Mouse (Mus musculus): ENCODE data around the gene Apba1. TPM values are rescaled to one million over a fixed set of nuclear protein-coding genes. Genes with fewer than 3 reads are reported as not detected.

Apba1 gene
- polyA plus RNA-seq, 1 experiment from 2014 or later: 0.31 TPM

DNA sequence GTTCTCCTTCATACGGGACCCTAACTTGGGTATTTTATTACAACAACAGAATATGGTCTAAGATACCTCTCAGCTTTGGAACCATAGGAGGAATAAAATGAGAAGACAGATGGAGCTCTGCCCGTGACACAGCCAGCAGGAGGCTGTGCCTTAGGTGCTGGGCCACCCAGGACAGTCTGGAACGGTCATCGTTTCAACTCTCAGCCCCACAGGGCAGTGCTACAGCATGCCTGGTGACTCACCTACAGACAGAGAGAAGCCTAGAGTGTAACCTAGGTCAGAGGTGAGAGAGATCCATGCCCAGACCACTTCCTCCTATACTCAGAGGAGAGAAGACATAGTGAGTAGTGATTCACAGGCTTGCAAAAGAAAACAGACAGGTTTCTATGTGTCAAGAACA lies 21.4 kb downstream of the Apba1 start:
- WGBS: 90% methylated on average over 4 of the region's 4 CpGs
- DNase-seq (ENCODE audit: extremely low spot score, low spot score): no peak

GRCm38 (mm10) chr19:23781968-23782367 lies 23.3 kb downstream of the Apba1 start:
- Histone ChIP-seq H3K9me3 (no peaks in the 10 kb centered on the region), H3K27ac (peak overlapping the region; percentile 65), H3K36me3 (replicated peaks) (no peaks in the 10 kb centered on the region), H3K4me1 (peaks cover 12% of the 10 kb centered on the region), H3K27me3 (ENCODE audit: poor library complexity, severe bottlenecking) (no peaks in the 10 kb centered on the region), H3K4me3 (peak overlapping the region; percentile 18; the same call in 1 of the 2 replicates)
- DNase-seq (ENCODE audit: extremely low spot score, low spot score): no peak
- 9% methylated on average over 9 of the region's 9 CpGs for WGBS

More for the DNA sequence above, 21.4 kb downstream of the Apba1 start:
- H3K9me3 ChIP-seq: no peaks in the 10 kb centered on the region
- H3K36me3 ChIP-seq (replicated peaks): no peaks in the 10 kb centered on the region
- no peaks in the 10 kb centered on the region for H3K27me3 ChIP-seq (ENCODE audit: poor library complexity, severe bottlenecking)
- no peak overlapping the region for H3K4me3 ChIP-seq
- H3K4me1 ChIP-seq: peaks cover 12% of the 10 kb centered on the region
- no peak overlapping the region for H3K27ac ChIP-seq

DNA sequence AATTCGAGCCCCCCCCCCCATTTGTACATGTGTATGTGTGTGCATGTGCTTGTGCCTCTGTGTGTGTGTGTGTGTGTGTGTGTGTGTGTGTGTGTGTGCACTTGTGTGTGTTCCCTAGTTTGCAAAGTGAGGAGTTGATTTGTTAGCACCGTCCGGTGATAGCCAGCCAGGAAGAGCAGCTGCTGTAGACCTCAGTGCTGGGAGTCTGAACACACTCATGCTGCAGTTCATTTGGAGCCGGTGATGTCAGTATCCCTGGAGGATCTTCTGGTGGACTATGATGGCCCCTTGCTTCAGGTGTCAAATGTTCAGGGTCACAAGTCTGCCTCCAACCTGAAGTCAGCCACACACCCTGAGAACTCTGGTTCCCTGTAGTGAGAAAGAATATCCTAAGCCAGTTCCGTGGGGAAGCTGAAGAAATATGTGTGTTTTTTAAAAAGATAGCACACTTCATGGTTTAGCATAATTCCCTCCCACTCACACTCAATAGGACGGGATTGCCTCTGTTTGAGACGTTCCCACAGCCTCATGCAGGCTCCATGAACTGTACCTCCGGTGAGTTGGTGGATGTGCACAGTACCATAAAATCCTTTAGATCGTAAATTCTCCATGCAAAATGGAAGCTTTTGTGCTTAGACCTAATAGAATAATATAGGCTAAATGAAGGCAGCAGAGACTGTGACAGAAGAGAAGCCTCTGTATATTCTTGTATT lies 29.9 kb downstream of the Apba1 start:
- H3K9me3 ChIP-seq: no peaks in the 10 kb centered on the region
- DNase-seq (ENCODE audit: extremely low spot score, low spot score): no peak
- H3K27me3 ChIP-seq (ENCODE audit: poor library complexity, severe bottlenecking): no peaks in the 10 kb centered on the region
- no peak overlapping the region for H3K27ac ChIP-seq
- H3K36me3 ChIP-seq (replicated peaks): no peaks in the 10 kb centered on the region
- no peaks in the 10 kb centered on the region; the same call in 1 of the 2 replicates for H3K4me1 ChIP-seq
- WGBS: 81% methylated on average over 9 of the region's 9 CpGs
- H3K4me3 ChIP-seq: no peak overlapping the region

DNA sequence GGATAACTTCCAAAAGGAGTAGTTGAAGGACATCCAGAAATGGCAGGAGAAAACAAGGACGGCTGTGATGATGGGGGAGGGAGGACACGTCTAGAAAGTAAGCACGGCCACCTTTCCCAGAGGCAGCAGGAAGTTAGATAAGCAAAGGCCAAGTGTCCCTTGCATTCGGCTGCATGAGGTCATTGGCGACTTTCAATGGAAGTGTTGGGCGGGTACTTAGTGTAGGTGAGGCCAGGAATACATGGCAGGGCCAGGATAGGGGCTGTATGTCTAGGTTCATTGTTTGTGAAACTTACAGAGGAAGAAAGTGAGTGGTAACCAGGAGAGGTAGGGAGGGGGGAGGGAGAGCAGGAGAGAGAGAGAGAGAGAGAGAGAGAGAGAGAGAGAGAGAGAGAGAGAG lies 33.0 kb downstream of the Apba1 start:
- Histone ChIP-seq H3K9me3 (no peaks in the 10 kb centered on the region), H3K4me3 (no peak overlapping the region), H3K36me3 (replicated peaks) (no peaks in the 10 kb centered on the region), H3K27ac (no peak overlapping the region), H3K4me1 (no peaks in the 10 kb centered on the region; the same call in 1 of the 2 replicates), H3K27me3 (ENCODE audit: poor library complexity, severe bottlenecking) (no peaks in the 10 kb centered on the region)
- no peak for DNase-seq (ENCODE audit: extremely low spot score, low spot score)
- WGBS: 80% methylated on average over 6 of the region's 6 CpGs

GRCm38 (mm10) chr19:23792559-23792958 lies 33.9 kb downstream of the Apba1 start:
- no peaks in the 10 kb centered on the region for H3K27me3 ChIP-seq (ENCODE audit: poor library complexity, severe bottlenecking)
- 90% methylated on average over 6 of the region's 6 CpGs for WGBS
- no peaks in the 10 kb centered on the region for H3K36me3 ChIP-seq (replicated peaks)
- no peak overlapping the region for H3K27ac ChIP-seq
- H3K4me1 ChIP-seq: no peaks in the 10 kb centered on the region; the same call in 1 of the 2 replicates
- no peaks in the 10 kb centered on the region for H3K9me3 ChIP-seq
- H3K4me3 ChIP-seq: no peak overlapping the region
- DNase-seq (ENCODE audit: extremely low spot score, low spot score): no peak

DNA sequence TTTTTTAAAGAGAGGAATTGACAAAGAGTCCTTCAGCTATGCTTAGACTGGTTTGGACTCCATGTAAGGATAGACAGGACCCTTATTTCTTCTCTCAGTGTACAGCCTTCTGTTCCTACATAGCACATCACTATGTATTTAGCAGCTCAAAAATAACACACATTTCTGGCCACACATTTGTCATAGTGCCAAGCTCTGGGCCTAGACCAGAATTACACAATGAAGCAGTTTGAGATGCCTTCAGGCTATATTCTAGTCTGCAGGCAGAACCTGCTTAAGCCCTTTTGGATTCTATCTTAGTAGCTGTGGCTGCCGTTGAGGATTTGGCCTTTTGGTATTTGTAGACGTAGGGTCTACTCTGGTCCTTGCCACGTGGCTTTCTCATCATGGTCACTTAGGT lies 35.8 kb downstream of the Apba1 start:
- Histone ChIP-seq H3K36me3 (replicated peaks) (no peaks in the 10 kb centered on the region), H3K9me3 (no peaks in the 10 kb centered on the region), H3K4me3 (no peak overlapping the region), H3K4me1 (no peaks in the 10 kb centered on the region), H3K27ac (no peak overlapping the region), H3K27me3 (ENCODE audit: poor library complexity, severe bottlenecking) (no peaks in the 10 kb centered on the region)
- WGBS: 86% methylated on average over 3 of the region's 3 CpGs
- DNase-seq (ENCODE audit: extremely low spot score, low spot score): no peak

- Histone ChIP-seq H3K36me3 (replicated peaks) (no peaks in the 10 kb centered on the region), H3K27me3 (ENCODE audit: poor library complexity, severe bottlenecking) (no peaks in the 10 kb centered on the region), H3K27ac (no peak overlapping the region), H3K4me1 (no peaks in the 10 kb centered on the region), H3K9me3 (no peaks in the 10 kb centered on the region), H3K4me3 (no peak overlapping the region)
- WGBS: 86% methylated on average over 4 of the region's 4 CpGs
- DNase-seq (ENCODE audit: extremely low spot score, low spot score): no peak
Observed at GRCm38 (mm10) chr19:23795156-23795555, 36.5 kb downstream of the Apba1 start.

DNA sequence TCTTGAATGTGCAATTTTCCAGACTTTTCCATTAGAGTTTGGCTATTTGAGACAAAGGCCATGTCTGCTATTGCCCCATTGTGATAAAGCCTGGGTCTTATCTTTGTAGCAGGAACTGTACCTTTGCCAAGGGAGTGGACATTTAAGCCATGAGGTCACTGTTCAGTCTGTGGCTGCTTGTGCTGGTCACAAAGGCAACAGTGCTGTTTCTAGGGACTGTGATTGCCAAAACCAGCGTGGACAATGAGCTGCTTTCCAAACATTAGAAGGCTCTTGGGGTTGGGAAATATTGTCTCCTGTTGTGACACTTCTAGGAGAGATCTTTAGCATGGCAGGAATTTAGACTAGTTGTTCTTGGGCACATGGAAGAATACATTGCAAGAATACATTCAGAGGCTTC lies 42.5 kb downstream of the Apba1 start:
- no peaks in the 10 kb centered on the region for H3K9me3 ChIP-seq
- no peaks in the 10 kb centered on the region for H3K27me3 ChIP-seq (ENCODE audit: poor library complexity, severe bottlenecking)
- WGBS: 81% methylated on average over 1 of the region's 1 CpGs
- no peaks in the 10 kb centered on the region for H3K4me1 ChIP-seq
- no peak overlapping the region for H3K4me3 ChIP-seq
- no peak for DNase-seq (ENCODE audit: extremely low spot score, low spot score)
- H3K36me3 ChIP-seq (replicated peaks): no peaks in the 10 kb centered on the region
- no peak overlapping the region for H3K27ac ChIP-seq

GRCm38 (mm10) chr19:23803221-23803870 lies 44.7 kb downstream of the Apba1 start:
- 76% methylated on average over 4 of the region's 4 CpGs for WGBS
- Histone ChIP-seq H3K9me3 (no peaks in the 10 kb centered on the region), H3K4me3 (no peak overlapping the region), H3K36me3 (replicated peaks) (no peaks in the 10 kb centered on the region), H3K27me3 (ENCODE audit: poor library complexity, severe bottlenecking) (no peaks in the 10 kb centered on the region), H3K4me1 (no peaks in the 10 kb centered on the region), H3K27ac (no peak overlapping the region)
- DNase-seq (ENCODE audit: extremely low spot score, low spot score): no peak

GRCm38 (mm10) chr19:23806796-23807195 lies 48.1 kb downstream of the Apba1 start:
- 64% methylated on average over 6 of the region's 6 CpGs for WGBS
- H3K4me1 ChIP-seq: peaks cover 12% of the 10 kb centered on the region
- no peak overlapping the region for H3K27ac ChIP-seq
- H3K4me3 ChIP-seq: no peak overlapping the region
- no peaks in the 10 kb centered on the region for H3K36me3 ChIP-seq (replicated peaks)
- H3K9me3 ChIP-seq: no peaks in the 10 kb centered on the region
- DNase-seq (ENCODE audit: extremely low spot score, low spot score): no peak
- H3K27me3 ChIP-seq (ENCODE audit: poor library complexity, severe bottlenecking): no peaks in the 10 kb centered on the region

- no peak for DNase-seq (ENCODE audit: extremely low spot score, low spot score)
- 85% methylated on average over 8 of the region's 8 CpGs for WGBS
- H3K36me3 ChIP-seq (replicated peaks): no peaks in the 10 kb centered on the region
Observed at GRCm38 (mm10) chr19:23807371-23807770, 48.7 kb downstream of the Apba1 start.

GRCm38 (mm10) chr19:23809236-23809635 lies 50.5 kb downstream of the Apba1 start:
- Histone ChIP-seq H3K9me3 (no peaks in the 10 kb centered on the region), H3K4me3 (no peak overlapping the region), H3K27ac (no peak overlapping the region), H3K27me3 (ENCODE audit: poor library complexity, severe bottlenecking) (no peaks in the 10 kb centered on the region), H3K4me1 (peaks cover 12% of the 10 kb centered on the region), H3K36me3 (replicated peaks) (no peaks in the 10 kb centered on the region)
- DNase-seq (ENCODE audit: extremely low spot score, low spot score): no peak
- 98% methylated on average over 1 of the region's 1 CpGs for WGBS

More at GRCm38 (mm10) chr19:23807371-23807770, 48.7 kb downstream of the Apba1 start:
- Histone ChIP-seq H3K9me3 (no peaks in the 10 kb centered on the region), H3K27me3 (ENCODE audit: poor library complexity, severe bottlenecking) (no peaks in the 10 kb centered on the region), H3K4me1 (peaks cover 12% of the 10 kb centered on the region), H3K27ac (no peak overlapping the region), H3K4me3 (no peak overlapping the region)

DNA sequence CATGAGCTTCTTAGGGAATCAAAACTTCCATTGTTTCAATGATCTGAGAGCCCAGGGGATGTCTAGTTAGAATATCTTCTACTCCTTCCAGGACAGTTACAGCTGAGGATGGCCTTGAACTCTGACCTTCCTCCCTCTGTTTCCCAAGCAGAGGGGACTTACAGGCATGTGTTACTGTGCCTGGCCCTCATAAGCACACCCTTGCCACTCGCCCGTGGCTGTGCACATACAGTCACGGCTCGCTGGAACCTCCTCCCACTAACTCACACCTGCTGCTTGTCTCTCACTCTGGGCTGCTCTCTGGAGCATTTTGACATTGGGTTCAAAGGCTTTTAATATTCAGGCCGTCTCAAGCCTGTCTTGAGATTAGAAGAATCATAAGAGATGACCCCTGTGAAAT lies 51.8 kb downstream of the Apba1 start:
- H3K4me3 ChIP-seq: no peak overlapping the region
- DNase-seq (ENCODE audit: extremely low spot score, low spot score): no peak
- no peaks in the 10 kb centered on the region for H3K27me3 ChIP-seq (ENCODE audit: poor library complexity, severe bottlenecking)
- no peak overlapping the region for H3K27ac ChIP-seq
- 86% methylated on average over 5 of the region's 5 CpGs for WGBS
- no peaks in the 10 kb centered on the region for H3K9me3 ChIP-seq
- H3K36me3 ChIP-seq (replicated peaks): no peaks in the 10 kb centered on the region
- peaks cover 12% of the 10 kb centered on the region for H3K4me1 ChIP-seq

Measured in forebrain, embryonic 10.5 days (tissue).